Mouse (Mus musculus) Patski (cell line): ENCODE results near the gene Nbas. TPM values are rescaled to one million over a fixed set of nuclear protein-coding genes. Genes with fewer than 3 reads are reported as not detected.
A peak's percentile ranks its signal among the peaks of the same experiment; 100 is the strongest.

ENCODE experiments used
- ATAC-seq: fragments of 100-300 bp; one replicate; pipeline ENCODE4 v1.8.0; 2021
- CTCF ChIA-PET: fragments of 350-600 bp; sonication (Branson Sonifier 250); formaldehyde crosslinking; loops from one replicate; lab custom pipeline; 2022; ENCODE audit warnings: inconsistent platforms; lab: Charles Lee
- POLR2A ChIA-PET: fragments of 350-600 bp; sonication (Branson Sonifier 250); formaldehyde crosslinking; loops from one replicate; lab custom pipeline; 2022; ENCODE audit warnings: antibody characterized with exemption, inconsistent platforms; lab: Charles Lee
- DNase-seq: peaks from one replicate; pipeline ENCODE4 v3.0.0-alpha.2; 2011; ENCODE audit warnings: low read depth, low spot score
- H3K27me3 ChIP-seq: fragments of 371-371 bp; one replicate; pipeline ENCODE4 v1.5.1; 2021
- CTCF ChIP-seq: fragments of 100-300 bp; IDR thresholded peaks from one replicate; pipeline ENCODE4 v1.5.1; 2021
- in situ Hi-C: fragments of 300-500 bp; cut with MboI; formaldehyde crosslinking; loops from 3 replicates; pipeline ENCODE4 v1.11.1; 2018; ENCODE audit warnings: low pct_unique_long_range_greater_than_20kb, mixed read lengths
- polyA plus RNA-seq: library from polyadenylated mRNA; unstranded; gene quantifications from one replicate; pipeline ENCODE4 v1.2.3, GENCODE M21; 2021

Nbas gene
- 16.1 TPM for polyA plus RNA-seq

DNA sequence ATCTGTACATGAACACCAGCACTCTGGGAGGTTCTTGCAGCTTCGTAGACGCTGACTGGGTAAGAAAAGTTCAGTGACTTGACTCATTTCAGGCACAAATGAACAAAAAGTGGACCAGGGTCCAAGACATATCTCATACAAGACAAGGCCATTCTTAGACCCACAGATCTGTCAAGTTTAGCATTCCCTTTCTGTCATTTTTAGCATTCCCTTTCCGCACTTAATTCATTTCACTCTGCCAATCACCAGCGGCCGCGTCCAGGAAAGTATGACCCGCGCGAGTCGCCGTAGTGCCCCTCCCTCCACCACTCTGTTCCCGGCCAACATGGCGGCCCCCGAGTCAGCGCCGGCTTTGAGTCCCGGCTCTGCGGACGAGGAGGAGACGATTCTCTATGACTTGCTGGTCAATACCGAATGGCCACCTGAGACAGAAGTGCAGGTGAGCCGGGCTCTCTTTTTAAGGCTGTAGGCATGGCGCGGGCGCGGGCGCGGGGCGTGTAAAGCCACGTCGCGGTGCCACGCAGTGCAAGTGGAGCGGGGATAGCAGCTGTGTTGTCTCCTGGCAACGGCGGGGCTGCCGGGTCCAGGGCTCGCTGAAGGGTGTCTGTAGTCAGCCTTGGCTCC is at the start of gene Nbas:
Nbas (plus strand) TSS at position 308 of the 624 bp plus-strand sequence.
- H3K27me3 ChIP-seq = peaks cover 18% of the 10 kb centered on the region
- ATAC-seq (peak; percentile 92), DNase-seq (no peak)
- TF ChIP-seq CTCF = no peak
- ChIA-PET POLR2A (interaction anchor here (1.2 kb wide), 1 partner anchor 19 kb away, joined by 4 read pairs; the partner anchor contains the start of gene Ddx1), CTCF (no interaction called here)
- in situ Hi-C loops = no loop called here

GRCm38 (mm10) chr12:13242453-13242852 is 26.5 kb upstream of the Nbas start:
- ATAC-seq (no peak), DNase-seq (no peak)
- TF ChIP-seq CTCF = no peak
- CTCF ChIA-PET = interaction anchor here (0.7 kb wide), 1 partner anchor 11 kb away, joined by 3 read pairs; no protein-coding TSS in a partner anchor
- H3K27me3 ChIP-seq = no peaks in the 10 kb centered on the region
- in situ Hi-C loops = loop anchor here (25.0 kb wide), 1 partner anchor 1930 kb away; no protein-coding TSS in a partner anchor
- POLR2A ChIA-PET = no interaction called here

- in situ Hi-C loops = loop anchor here (25.0 kb wide), 1 partner anchor 1937 kb away; no protein-coding TSS in a partner anchor
- POLR2A ChIA-PET = interaction anchor here (1.7 kb wide), 1 partner anchor 20 kb away, joined by 4 read pairs; the partner anchor contains the start of gene Nbas
- CTCF ChIA-PET = interaction anchor here (0.7 to 1.2 kb wide), 2 partner anchors 10 to 31 kb away, joined by 3 read pairs; no protein-coding TSS in a partner anchor
- DNase-seq (no peak), ATAC-seq (peak; percentile 93)
- H3K27me3 ChIP-seq = peaks cover 3% of the 10 kb centered on the region
- no peak for TF ChIP-seq CTCF
Observed at GRCm38 (mm10) chr12:13248691-13249572, 20.0 kb upstream of the Nbas start, which contains the start of gene Ddx1. Ddx1 (minus strand) TSS chr12:13249213.

- ATAC-seq (no peak), DNase-seq (no peak)
- ChIA-PET POLR2A (interaction anchor here (1.7 kb wide), 1 partner anchor 19 kb away, joined by 4 read pairs; the partner anchor contains the start of gene Nbas), CTCF (interaction anchor here (0.7 to 2.0 kb wide), 3 partner anchors 10 to 30 kb away, joined by 3 to 4 read pairs (median 3); no protein-coding TSS in a partner anchor)
- in situ Hi-C loops = loop anchor here (25.0 kb wide), 1 partner anchor 1937 kb away; no protein-coding TSS in a partner anchor
- TF ChIP-seq CTCF = no peak
- H3K27me3 ChIP-seq = peaks cover 3% of the 10 kb centered on the region
Observed at GRCm38 (mm10) chr12:13249573-13249919, 19.4 kb upstream of the Nbas start.

DNA sequence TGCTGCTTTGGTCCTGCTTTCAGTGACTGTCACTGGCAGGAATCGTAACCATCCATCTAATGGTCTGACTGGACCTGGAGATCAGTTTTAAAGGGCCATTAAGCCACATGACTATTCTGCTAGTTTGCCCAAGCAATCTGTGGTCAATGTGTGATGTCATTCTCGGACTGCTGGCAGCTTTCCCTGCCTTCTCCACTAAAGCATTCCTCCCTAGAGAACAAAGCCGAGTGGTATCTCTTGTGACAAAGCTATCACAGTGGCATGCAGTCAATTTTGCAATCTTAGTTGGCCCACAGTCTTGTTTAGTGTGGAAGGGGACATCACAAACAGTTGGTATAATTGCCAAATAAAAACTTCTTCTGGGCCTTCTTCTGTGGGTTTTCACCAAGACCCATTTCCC is 13.9 kb upstream of the Nbas start:
- POLR2A ChIA-PET = no interaction called here
- TF ChIP-seq CTCF = no peak
- DNase-seq = no peak
- in situ Hi-C loops = no loop called here
- ATAC-seq = peak; percentile 86
- H3K27me3 ChIP-seq = peaks cover 7% of the 10 kb centered on the region
- CTCF ChIA-PET = no interaction called here

GRCm38 (mm10) chr12:13255701-13256100 is 13.2 kb upstream of the Nbas start:
- H3K27me3 ChIP-seq = peaks cover 11% of the 10 kb centered on the region
- CTCF ChIA-PET = no interaction called here
- DNase-seq = no peak
- POLR2A ChIA-PET = no interaction called here
- TF ChIP-seq CTCF = no peak
- no peak for ATAC-seq
- in situ Hi-C loops = no loop called here

GRCm38 (mm10) chr12:13268412-13268811 is 521 bp upstream of the Nbas start:
- ATAC-seq (peak; percentile 13), DNase-seq (no peak)
- H3K27me3 ChIP-seq = peaks cover 21% of the 10 kb centered on the region
- POLR2A ChIA-PET = interaction anchor here (1.2 kb wide), 1 partner anchor 19 kb away, joined by 4 read pairs; the partner anchor contains the start of gene Ddx1
- TF ChIP-seq CTCF = no peak
- CTCF ChIA-PET = no interaction called here
- in situ Hi-C loops = no loop called here

DNA sequence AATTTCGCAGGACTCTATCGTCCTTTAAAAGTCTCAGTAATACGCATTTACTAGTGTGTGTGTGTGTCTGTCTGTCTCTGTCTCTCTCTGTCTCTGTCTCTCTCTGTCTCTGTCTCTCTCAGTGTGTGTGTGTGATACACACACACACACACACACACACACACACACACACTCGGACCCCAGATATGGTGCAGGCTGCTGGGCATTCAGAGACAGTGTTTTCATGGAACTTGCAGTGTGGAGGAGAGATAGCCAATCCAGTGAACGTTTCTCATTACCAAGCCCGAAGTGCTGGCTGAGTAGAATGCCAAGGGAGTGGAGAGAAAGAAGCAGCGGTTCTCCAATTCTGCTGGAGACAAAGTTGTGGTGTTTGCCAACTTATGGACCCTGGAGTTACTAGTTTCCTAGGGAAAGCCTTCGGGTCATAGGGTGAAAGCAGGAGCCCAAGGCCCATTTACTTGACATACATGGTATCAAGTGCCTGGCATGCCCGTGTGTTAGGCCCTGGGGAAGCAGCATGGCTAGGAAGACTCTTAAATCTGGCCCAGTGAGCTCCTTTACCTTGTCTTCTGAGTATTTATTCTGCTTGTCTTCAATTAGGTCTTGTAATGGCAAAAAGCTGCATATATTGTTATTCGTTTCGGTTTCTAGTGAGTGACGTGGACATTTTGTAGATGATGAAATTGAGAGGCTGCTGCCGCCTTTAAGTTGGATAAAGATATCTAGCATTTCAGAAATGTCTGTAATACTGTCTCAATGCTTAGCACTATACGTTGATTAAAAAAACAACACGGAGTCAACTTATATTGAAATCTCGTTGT is 847 bp downstream of the Nbas start:
- H3K27me3 ChIP-seq = peaks cover 9% of the 10 kb centered on the region
- ATAC-seq (peak; percentile 40), DNase-seq (no peak)
- no peak for TF ChIP-seq CTCF
- ChIA-PET CTCF (no interaction called here), POLR2A (no interaction called here)
- in situ Hi-C loops = no loop called here

DNA sequence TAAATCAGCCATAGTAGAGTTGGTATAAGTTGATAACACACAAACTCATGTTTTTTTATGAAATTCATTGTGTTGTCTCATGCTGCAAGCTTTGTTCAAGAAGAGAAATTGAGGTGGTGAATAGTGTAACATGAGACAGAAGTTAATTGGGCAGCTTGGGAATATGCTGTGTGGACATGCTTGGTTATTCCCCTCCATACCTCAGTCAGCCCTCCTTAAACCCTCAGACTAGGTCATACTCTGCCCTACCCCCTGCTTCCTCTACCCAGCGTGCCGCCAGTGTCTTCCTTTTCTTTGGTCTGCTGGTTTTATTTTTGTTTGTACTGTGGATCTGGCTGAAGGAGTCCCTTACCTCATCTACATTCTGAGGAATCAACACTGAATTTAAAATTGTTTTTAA is 22.5 kb downstream of the Nbas start:
- CTCF ChIA-PET = no interaction called here
- ATAC-seq (no peak), DNase-seq (no peak)
- in situ Hi-C loops = no loop called here
- H3K27me3 ChIP-seq = no peaks in the 10 kb centered on the region
- POLR2A ChIA-PET = no interaction called here
- no peak for TF ChIP-seq CTCF
